Mouse (Mus musculus) adrenal gland, adult 8-10 months (tissue): Measurements from ENCODE around the gene Smarcc1. TPM values are rescaled to one million over a fixed set of nuclear protein-coding genes. Genes with fewer than 3 reads are reported as not detected.

Source experiments
- DNase-seq: peaks from one replicate; pipeline ENCODE4 v3.0.0; 2022
- total RNA-seq, 4 experiments: library from RNA; stranded (reverse); gene quantifications; 2 replicates each; pipeline ENCODE4 v1.2.4; 2022

Gene Smarcc1
- total RNA-seq, 4 experiments from 2014 or later: 57.6 to 64.3 (median 60.8) TPM

DNA sequence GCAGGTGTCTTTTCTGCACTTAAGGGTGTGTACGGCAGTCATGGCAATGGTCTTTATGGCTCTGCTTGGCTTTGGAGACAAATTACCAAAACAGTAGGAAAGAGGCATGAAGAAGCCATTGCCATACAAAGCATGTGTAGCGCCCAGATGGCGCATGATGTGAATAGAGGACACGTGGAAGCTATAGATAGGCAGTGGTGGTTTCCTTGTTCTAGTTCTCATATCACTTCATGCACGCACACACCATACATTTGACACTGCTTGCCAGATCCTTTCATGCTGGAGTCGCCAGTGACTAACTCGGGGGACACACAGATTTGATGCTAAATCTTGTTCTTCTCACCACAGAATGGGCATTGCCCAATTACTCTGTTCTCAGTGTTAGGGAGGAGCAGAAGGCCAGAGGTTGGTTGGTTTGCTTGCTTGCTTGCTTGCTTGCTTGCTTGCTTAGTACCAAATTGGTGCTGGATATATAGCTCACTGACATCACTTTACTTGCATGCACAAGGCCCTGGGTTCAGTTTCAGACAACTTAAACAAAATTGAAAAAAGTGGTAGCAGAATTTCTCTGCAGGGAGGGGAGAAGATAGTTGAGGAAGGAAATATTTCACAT is 125.8 kb downstream of the Smarcc1 start, which contains the start of gene Cspg5:
TSS of gene Cspg5 (plus strand) at position 563 of the 613 bp plus-strand sequence.
- no peak for DNase-seq

DNA sequence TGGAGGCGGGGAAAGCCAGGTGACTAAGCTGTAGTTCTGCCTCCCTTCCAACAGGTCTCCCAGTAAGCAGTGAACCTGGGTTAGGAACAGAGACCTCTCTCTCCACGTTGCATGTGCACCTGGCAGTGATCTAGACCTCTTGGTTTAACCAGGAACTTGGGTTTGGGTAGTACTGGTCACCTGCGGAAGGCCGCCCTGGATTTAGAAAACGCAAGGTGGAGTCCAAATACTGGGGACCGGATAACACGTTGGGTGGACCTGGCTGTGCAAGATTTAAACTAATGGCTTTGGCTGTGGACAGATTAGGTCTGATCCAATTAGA is 127.0 kb downstream of the Smarcc1 start:
- no peak for DNase-seq

DNA sequence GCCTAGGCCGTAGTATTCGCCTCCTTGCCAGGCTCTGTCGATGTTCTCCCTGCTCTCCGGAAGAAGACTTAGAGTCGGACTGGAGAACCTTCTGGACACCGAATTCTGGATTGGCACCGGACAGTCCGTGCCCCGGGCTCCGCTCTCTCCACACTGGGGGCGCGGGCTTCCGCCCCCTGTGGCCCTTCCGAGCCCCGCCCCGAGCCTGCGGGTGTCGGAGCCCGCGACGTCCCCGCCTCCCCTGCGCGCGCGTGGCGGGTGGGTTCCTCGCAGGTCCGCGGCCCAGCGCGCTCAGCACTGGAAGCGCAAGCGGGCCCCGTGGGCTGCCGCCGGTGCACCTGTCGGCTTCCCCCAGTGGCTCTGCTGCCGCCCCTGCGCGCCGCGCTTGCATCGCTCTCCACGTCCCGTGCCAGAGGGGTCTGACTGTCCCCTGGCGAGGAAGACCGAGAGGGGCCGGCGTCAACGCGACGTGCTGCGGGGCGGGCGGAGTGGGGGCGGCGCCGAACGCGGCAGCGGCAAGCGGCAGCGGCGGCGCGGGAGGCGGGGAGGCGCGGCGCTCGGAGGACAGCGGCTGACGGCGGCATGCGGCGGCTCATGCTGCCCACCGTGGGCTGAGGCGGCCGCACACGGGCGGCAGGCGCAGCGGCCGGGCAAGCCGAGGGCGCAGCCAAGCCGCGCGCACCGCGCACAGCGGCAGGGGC is 127.5 kb downstream of the Smarcc1 start:
- DNase-seq: peak; percentile 31

DNA sequence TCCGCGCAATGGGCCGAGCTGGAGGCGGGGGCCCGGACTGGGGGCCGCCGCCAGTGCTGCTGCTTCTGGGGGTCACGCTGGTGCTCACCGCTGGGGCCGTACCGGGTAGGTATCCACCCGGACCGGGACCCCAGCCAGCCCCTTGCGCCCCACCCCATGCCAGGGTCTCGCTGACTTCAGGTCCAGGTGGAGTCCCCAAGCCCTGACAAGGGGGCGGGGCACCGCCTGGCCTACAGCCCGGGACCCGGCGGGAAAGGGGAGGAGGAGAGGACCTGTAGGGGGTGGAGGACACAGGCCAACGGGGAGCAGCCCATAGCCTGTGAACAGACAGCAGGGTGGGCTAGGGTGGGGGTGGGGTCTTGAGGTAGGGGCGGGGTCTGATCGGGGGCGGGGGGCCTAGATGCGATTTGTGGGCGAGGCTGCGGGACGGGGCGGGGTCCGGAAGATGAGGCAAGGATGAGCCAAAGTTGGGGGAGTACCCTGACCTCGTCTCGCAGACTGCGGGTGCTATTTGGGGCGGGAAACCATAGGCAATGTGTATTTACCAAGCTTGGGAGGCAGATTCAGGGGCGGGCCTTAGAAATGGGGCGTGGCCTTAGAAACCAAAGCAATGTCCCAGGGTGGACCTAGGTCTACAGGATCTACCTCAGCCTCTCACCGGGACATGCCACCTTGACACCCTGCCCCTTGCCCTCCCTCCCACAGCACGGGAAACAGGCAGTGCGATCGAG is 128.2 kb downstream of the Smarcc1 start:
- peak; percentile 64 for DNase-seq

DNA sequence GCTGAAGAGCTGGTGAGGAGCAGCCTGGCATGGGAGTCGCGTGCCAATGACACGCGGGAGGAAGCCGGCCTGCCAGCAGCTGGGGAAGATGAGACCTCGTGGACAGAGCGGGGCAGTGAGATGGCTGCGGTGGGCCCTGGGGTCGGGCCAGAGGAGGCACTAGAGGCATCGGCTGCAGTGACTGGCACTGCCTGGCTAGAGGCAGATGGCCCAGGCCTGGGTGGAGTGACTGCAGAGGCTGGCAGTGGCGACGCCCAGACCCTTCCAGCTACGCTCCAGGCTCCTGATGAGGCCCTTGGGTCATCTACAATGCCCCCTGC is 128.8 kb downstream of the Smarcc1 start:
- no peak for DNase-seq

DNA sequence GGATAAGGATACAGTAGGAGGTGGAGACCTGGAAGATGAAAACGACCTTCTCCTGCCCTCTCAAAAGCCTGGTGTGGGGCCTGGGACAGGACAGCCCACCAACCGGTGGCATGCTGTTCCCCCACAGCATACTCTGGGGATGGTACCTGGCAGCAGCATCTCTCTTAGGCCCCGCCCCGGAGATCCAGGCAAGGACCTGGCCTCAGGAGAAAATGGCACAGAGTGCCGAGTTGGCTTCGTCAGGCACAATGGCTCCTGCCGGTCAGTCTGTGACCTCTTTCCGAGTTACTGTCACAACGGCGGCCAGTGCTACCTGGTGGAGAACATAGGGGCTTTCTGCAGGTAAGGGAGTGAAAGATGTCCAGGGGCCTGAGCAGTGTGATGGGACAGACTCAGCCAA is 129.5 kb downstream of the Smarcc1 start:
- DNase-seq: no peak

DNA sequence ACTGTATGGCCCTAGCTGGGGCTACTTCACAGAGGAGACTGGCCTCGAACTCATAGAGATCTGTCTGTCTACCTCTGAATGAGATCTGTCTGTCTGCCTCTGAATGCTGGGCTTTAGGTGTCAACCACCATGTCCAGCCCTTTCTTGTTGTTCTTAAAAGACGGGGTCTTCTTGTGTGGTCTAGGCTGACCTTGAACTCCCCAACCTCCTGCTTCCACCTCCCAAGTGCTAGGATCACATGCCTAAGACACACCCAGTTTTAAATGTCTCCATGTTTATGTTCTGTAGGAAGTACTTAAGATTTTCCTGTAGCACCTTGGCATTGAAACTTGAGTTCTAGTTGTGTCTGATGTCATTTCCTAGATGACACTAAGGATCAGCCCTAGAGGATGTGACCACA is 131.4 kb downstream of the Smarcc1 start:
- DNase-seq: no peak

DNA sequence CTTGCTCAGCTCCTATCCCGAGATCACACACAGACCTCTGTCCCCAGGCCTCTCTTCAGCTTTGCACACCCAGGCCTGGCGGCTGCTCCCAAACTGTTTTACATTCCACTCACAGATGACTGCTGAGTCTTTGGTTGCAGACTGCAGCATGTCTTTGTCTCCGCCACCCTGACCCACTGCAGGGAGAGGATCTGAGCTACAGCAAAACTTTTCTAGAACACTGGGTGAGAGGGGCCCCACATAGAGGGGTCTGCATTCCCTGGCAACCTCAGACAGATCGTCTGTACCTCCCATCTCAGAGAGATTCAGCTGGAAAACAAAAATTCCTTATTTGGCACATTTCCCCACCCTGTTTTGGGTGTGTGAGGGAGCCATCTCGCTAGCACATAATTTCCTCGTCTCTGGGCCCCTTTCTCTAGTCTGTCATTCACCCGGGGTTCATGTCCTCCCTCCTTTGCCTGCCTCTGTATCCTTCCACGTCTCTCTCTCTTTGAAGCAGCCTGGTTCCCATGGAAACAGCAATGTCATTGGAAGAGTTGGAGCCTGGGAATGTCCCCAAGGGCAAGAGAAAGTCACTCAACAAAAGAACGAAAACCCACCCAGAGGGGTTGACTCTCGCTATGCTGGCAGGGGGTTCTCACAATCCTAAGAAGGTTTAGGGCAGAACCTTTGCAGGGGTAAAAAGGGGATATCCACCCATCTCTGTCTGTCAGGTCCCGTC is 132.5 kb downstream of the Smarcc1 start:
- DNase-seq: peak; percentile 15

DNA sequence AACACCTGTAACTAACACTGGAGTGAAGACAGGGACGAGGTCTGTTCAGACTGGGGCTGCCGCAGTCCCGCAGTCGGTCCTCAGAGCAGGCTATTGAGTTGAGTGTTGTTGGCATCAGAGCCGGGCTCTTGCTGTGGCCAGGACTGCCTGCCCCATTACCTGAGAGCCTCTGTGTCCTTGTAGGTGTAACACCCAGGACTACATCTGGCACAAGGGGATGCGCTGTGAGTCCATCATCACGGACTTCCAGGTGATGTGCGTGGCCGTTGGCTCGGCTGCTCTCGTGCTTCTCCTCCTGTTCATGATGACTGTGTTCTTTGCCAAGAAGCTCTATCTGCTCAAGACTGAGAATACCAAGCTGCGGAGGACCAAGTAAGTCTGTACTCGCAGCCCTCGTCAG is 133.3 kb downstream of the Smarcc1 start:
- no peak for DNase-seq

DNA sequence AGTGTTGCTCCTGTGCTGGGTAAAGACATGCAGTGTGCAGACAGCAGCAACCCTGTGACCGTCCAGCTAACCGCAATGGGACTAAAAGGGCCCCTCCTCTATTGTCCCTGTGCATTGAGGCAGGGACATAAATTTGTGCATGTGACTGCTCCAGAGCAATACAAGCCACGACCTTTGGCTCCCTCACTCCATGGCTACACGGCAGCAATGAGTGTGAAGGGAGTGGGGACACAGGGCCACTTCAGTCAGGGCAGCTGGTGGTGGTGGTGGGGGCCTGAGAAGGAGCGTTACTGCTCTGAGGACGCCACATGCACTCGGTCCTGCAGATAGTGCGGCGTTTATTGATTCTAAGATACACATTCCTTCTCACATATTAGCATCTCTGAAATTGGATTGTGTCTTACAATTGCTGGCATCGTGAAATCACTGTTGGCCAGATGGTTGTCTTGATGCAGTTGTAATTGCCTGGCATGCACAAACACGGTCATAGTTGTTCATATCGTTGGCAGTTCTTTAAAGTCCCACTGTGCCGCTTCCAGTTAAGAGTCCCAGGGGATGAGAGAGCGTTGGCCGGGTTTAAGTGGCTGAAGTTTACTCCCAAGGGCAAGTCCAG is 138.0 kb downstream of the Smarcc1 start:
- no peak for DNase-seq

DNA sequence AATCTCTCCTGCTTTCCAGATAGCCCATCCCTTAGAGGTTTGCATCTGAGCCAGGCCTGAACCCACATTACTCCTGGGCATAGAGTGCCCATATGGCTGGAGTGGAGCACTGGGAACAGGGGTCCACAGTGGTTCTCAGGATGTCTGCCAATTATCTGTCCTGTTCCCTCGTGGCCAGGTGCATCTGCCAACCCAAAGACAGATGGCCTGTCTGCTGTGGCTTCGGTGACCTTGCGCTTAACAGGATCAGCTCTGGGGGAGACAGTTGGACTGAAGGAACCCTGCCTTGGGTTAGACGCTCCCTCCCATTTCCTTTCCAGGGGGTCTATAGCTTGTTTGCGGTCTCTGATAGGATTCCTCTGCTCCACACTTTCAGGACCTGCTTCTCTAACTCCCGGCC is 141.1 kb downstream of the Smarcc1 start:
- DNase-seq: no peak

DNA sequence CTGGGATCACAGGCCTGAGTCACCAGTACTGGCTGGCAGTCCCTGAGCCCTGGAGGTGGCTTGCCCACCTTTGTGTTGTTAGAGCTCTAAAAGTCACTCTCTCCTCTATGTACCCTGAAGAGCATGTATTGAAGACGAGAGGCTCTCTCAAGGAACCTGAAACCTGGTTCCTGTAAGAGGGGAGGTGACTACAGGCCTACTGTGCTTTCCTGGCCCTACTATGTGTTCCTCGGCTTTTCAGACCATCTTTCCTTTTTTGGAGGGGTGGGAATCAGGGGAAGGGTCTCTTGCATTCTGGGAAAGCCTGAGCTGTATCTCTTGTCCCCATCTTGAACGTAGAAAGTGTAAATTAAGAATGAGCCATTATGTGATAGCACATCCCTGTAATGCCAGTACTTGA is 141.6 kb downstream of the Smarcc1 start:
- no peak for DNase-seq

DNA sequence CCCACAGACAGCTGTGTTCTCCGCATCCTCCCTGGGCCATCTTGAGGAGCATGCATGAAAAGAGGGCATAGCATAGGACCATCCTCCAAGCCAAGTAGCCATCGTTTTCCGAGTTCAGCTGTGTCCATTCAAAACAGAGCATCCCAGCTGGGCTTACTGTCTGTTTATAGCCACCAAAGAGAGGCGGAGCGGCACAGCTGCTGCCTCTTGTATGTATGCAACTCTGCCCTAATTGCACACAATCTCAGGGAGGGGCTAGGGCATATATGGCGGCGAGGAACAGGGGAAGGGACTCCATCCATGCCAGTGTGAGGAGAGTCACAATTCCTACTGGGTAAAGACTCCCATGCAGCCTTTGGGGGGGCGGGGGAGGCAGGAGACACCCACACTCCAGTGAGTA is 145.7 kb downstream of the Smarcc1 start:
- no peak for DNase-seq

DNA sequence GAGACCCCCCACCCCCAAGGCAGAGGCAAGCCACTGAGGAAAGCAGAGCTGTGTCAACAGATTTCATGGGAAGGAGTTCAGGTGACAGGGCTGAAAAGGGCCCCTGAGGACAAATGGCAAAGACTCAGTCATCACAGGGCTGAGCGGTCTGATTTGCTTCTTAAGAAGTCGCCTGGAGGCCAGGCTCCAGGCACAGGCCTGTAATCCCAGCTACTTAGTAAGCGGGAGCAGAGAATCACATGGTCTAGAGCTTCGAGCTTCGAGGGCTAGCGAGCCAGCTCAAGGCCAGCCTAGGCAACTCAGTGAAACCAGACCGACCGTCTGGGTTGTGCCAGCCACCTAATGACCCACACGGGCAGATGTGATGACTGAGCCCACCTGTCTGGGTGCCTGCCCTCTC is 147.5 kb downstream of the Smarcc1 start:
- DNase-seq: no peak

DNA sequence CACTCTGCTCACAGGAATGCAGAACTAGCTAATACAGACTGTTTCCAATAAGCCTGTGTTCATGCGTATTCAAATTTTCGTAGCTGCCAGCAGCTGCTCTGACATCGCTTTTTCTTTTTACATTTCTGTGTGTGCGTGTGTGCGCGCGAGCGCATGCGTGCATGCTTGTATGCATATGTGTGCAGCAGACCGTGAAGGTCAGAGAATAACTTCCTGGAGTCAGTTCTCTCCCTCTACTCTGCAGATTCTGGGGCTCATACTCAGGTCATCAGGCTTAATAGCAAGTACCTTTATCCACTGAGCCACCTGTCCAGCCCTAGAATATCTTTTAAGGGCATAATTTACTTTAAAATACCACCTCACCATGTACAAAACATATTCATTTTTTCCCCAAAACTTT is 150.9 kb downstream of the Smarcc1 start:
- DNase-seq: no peak

DNA sequence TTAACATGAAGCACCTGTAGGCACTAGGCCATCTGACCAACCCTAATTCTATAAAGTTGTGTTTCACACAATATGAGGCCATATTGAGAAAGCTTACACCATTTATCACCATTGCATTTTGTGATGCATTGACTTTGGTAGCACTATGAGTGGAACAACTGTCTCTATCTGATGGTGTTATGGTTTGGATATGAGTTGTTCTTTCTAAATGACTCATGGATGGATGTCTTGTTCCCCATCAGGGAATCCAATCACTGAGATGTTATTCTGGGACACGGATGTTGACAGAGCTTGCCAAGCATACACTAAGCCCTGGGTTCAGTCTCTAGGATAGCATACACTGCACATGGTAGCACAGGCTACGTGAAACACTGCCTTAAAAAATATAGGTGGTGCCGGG is 154.8 kb downstream of the Smarcc1 start:
- no peak for DNase-seq

DNA sequence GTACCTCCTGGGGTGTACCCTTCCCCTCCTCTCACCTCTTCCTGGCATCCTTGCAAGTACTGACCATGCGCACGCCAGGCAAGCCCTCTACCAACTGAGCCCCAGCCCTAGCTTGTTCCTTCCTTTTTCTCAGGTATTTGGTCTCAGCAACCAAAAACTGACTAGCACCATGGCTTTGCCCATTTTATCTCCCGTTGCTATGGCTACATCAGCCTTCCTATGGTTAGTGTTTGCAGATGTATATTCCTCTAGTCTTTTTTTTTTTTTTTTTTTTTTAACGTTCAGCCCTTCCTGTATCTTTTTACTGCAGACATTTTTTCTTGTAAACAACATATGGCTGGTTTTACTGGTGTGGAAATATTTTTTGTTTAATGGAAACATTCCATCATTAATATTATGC is 156.0 kb downstream of the Smarcc1 start:
- DNase-seq: no peak

DNA sequence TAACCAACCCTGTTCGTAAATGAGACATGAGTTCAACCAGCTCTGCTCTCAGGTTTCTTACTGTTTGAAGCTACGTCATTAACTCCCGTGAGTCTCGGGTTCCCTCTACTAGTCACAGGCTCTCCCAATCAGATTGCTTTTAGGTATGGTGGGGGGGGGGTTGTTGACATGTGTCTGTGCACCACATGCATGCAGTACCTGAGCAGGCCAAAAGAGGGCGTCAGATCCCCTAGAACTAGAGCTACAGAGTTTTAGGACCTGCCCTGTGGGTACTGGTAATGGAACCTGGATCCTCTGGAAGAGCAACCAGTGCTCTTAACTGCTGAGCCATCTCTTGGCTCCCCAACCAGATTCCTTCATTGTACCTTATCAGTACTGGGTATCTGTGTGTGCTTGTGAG is 158.4 kb downstream of the Smarcc1 start:
- no peak for DNase-seq

DNA sequence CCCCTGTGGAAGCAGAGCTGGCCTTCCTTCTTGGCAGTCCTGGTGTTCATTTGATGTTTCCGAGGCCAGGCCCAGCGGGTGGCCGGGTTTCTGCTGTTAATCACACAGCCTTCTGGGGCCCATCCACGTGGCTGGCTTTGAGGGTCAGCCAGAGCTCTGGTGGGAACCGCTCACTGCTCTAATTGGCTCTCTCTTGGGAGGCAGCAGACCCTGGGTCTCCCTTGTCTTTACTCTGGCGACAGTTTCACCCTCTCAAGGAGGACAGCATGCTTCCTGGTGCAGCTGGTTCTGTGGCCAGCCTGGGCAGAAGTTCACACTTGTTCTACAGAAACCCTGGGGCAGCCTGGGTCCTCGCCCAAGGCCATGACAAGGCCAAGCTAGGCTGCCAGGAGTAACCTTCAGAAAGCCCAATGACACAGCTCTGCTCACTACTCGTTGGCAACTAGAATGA is 159.9 kb downstream of the Smarcc1 start:
- peak; percentile 84 for DNase-seq

DNA sequence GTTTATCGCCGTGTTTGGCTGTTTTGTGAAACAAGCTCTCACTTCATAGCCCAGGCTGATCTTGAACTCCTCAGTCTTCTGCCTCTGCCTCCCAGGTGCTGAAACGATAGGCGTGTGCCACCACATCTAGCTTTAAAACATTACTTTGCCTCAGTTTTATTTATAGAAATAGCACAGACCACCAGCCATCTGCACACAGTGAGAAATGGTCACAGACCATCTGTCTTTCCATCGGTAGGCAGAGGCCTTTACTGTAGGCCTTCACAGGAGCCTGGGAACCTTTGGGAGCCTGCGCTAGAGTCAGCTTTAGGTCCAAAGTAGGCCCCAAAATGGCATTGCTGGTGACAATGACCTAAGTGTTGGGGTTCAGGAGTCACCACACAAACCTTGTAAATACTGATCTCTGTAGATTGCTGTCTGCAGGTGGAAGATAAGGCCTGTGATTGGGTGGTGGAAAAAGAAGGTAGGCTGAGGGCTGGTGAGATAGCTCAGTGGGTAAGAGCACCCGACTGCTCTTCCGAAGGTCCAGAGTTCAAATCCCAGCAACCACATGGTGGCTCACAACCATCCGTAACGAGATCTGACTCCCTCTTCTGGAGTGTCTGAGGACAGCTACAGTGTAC is 166.7 kb downstream of the Smarcc1 start:
- no peak for DNase-seq

DNA sequence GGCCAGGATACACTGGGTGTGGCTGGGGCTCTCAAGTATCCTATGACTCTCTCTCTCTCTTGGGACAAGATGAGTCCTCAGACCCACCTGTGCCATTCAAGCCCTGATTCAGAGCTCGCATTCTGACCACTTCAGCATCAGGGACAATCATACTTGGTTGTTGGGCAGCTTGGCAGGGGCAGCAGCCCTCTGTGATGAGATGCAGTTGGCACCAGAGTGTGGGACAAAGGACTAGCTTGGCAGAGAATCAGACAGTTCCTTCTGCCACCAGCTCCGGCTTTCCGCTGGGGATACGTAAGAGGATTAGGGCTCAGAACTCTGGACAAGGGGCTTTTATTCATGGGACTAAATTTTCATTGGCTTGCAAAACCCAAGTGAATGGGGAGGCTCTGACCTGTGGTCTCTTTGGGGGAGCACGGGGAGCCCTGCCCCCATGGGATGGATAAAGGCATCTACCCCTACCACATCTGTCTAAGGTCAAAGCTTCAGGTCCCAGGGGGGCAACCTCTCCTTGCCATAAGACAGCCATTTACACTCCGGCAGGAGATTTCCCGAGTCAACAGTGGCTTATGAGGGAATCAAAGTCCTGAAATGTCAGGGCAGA is 169.9 kb downstream of the Smarcc1 start:
- DNase-seq: no peak
